Mouse (Mus musculus) spleen, adult 2 months (tissue): Measurements from ENCODE around the gene Unc45a.

Experiments used
- CTCF ChIP-seq: fragments of 200-500 bp; IDR thresholded peaks from 2 replicates; pipeline ENCODE4 v1.5.1; 2011; ENCODE audit warnings: mild to moderate bottlenecking, inconsistent platforms; ENCODE audit not compliant: insufficient read depth, insufficient read length, insufficient replicate concordance; ENCODE audit errors: extremely low read depth
- POLR2A ChIP-seq: fragments of 200-500 bp; IDR thresholded peaks from 2 replicates; pipeline ENCODE4 v1.6.1; 2011; ENCODE audit warnings: low read depth, low read length, inconsistent platforms

DNA sequence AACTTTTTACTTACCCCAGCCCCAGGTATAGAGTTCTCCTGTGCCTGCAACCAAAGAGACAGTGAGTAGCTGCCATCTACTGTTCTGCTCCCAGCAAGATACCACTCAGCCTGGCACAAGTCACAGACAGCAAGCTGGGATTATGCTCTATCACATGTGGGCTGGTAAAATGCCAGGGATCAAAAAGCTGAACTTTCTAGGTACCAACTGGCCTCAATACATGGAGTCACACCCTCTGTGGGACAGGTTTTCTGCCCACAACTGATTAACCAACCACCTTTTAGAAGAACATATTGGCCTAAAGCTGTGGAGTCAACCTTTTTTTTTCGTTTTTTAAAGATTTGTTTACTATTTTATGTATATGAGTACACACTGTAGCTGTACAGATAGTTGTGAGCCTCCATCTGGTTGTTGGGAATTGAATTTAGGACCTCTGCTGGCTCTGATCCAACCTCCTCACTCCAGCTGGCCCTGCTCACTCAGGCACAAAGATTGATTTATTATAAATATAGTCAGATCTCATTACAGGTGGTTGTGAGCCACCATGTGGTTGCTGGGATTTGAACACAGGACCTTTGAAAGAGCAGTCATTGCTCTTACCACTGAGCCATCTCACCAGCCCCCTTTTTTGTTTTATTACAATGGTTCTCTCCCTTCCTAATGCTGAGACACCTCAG, 23.2 kb downstream of the Unc45a start:
- TF ChIP-seq POLR2A, result no peak
- TF ChIP-seq CTCF, result no peak
